Mouse (Mus musculus): Measurements from ENCODE around the gene Mbtps1.

DNA sequence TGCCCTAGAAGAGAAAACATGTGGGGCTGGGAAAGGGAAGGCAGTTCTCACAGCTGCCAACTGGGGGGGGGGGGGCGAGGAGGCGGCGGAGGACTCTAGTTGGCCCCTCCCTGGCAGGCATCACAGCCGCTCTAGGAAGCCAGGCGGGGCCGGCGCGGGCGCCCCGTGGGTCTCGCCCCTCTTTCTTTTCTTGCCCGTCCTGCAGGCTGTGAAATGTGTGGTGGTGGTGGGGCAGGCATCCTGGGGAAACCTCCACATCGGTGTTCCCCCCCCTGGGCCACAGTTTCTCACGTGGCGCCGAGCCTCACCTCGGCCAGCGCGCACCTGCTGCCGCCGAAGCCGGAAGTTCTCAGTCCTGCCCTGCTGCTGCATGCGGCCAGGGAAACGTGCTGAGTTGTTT is 27.4 kb upstream of the Mbtps1 start:
- no peak for TF ChIP-seq CTCF (IDR thresholded peaks at IDR 0.05; ENCODE audit: extremely low read depth, insufficient read depth, insufficient read length, insufficient replicate concordance)
- TF ChIP-seq POLR2A (IDR thresholded peaks at IDR 0.05; ENCODE audit: low read depth, low read length): peak; percentile 13; the same call in 1 of the 2 replicates
